Mouse (Mus musculus) heart, embryonic 16.5 days (tissue): Measurements from ENCODE around the gene 2610002M06Rik. TPM values are rescaled to one million over a fixed set of nuclear protein-coding genes. Genes with fewer than 3 reads are reported as not detected.

ENCODE experiments used
- ATAC-seq: fragments of 200-750 bp; cut with Nextera tagmentation; replicated peaks from 2 replicates; pipeline ENCODE4 v1.8.0; 2017; ENCODE audit warnings: moderate number of reproducible peaks; ENCODE audit not compliant: insufficient read depth, low FRiP score; ENCODE audit errors: extremely low read depth
- H3K27ac ChIP-seq: fragments of 300-500 bp; sonication (generic); 2 replicates; pipeline ENCODE4 v1.5.1; 2014; ENCODE audit warnings: mild to moderate bottlenecking, low read length, control low read depth, moderate library complexity
- H3K27me3 ChIP-seq: fragments of 300-500 bp; sonication (generic); 2 replicates; pipeline ENCODE4 v1.6.1; 2014; ENCODE audit warnings: low read length, mixed read lengths; ENCODE audit not compliant: control insufficient read depth, insufficient read depth
- H3K36me3 ChIP-seq: fragments of 300-500 bp; sonication (generic); 2 replicates; pipeline ENCODE4 v1.6.1; 2014; ENCODE audit not compliant: control insufficient read depth, insufficient read depth
- H3K4me1 ChIP-seq: fragments of 300-500 bp; sonication (generic); 2 replicates; pipeline ENCODE4 v1.6.1; 2014; ENCODE audit warnings: low read length, mixed read lengths; ENCODE audit not compliant: control insufficient read depth, insufficient read depth
- H3K4me2 ChIP-seq: fragments of 300-500 bp; sonication (generic); 2 replicates; pipeline ENCODE4 v1.6.1; 2014; ENCODE audit warnings: low read depth, mild to moderate bottlenecking, control low read depth, low read length
- H3K4me3 ChIP-seq: fragments of 300-500 bp; sonication (generic); 2 replicates; pipeline ENCODE4 v1.5.1; 2014; ENCODE audit warnings: mild to moderate bottlenecking, control low read depth, low read length
- H3K9ac ChIP-seq: fragments of 300-500 bp; sonication (generic); 2 replicates; pipeline ENCODE4 v1.6.1; 2014; ENCODE audit warnings: low read length, control low read depth
- H3K9me3 ChIP-seq: fragments of 300-500 bp; sonication (generic); replicated peaks from 2 replicates; pipeline ENCODE4 v1.6.1; 2016; ENCODE audit warnings: low read length; ENCODE audit not compliant: control insufficient read depth
- WGBS: fragments of 180-500 bp; shearing (Covaris S2); extraction: QIAGEN DNeasy Blood & Tissue Kit; methylation state at CpG from one replicate; pipeline ENCODE4 v1.1.7; 2014; 5-methylcytosine and 5-hydroxymethylcytosine counted together
- polyA plus RNA-seq: library from polyadenylated mRNA; unstranded; fragments of >200 nt; fragmentation: Nextera tagmentation; extraction: Ambion mirVana; gene quantifications from 2 replicates; pipeline ENCODE4 v1.2.1, GENCODE M21; 2015

2610002M06Rik gene
- polyA plus RNA-seq, 1 experiment from 2014 or later, result 13.0 TPM

GRCm38 (mm10) chrX:107790136-107790535 is 26.0 kb downstream of the 2610002M06Rik start:
- H3K4me2 ChIP-seq, result no peak overlapping the region
- H3K9me3 ChIP-seq, result no peaks in the 10 kb centered on the region
- no peak overlapping the region for H3K27ac ChIP-seq
- 70% methylated on average over 1 of the region's 1 CpGs for WGBS
- no peaks in the 10 kb centered on the region for H3K27me3 ChIP-seq
- no peaks in the 10 kb centered on the region for H3K36me3 ChIP-seq
- H3K4me1 ChIP-seq, result no peaks in the 10 kb centered on the region
- H3K9ac ChIP-seq, result no peak overlapping the region
- ATAC-seq, result no peak
- H3K4me3 ChIP-seq, result no peak overlapping the region

- Histone ChIP-seq H3K4me3 (no peak overlapping the region), H3K27ac (no peak overlapping the region), H3K4me2 (no peak overlapping the region), H3K9ac (no peak overlapping the region), H3K27me3 (no peaks in the 10 kb centered on the region), H3K36me3 (no peaks in the 10 kb centered on the region), H3K4me1 (no peaks in the 10 kb centered on the region), H3K9me3 (no peaks in the 10 kb centered on the region)
- ATAC-seq, result no peak
- WGBS, result 14% methylated on average over 3 of the region's 3 CpGs
These were observed 48.2 kb downstream of the 2610002M06Rik start for GRCm38 (mm10) chrX:107767896-107768295.

Other genes starting within 250 kb of the 2610002M06Rik start
- 0.05 TPM in 1 of 2 replicates, not detected in the other for gene Tbx22, start 148.4 kb downstream of the 2610002M06Rik start, polyA plus RNA-seq
- 0.32 and 0.64 TPM in 2 replicates for gene Tent5d, start 23.7 kb downstream of the 2610002M06Rik start, polyA plus RNA-seq
- not detected in 2 replicates for gene Gm732, start 132.1 kb upstream of the 2610002M06Rik start, polyA plus RNA-seq